Mouse (Mus musculus): ENCODE results near the gene Sun3. TPM values are rescaled to one million over a fixed set of nuclear protein-coding genes. Genes with fewer than 3 reads are reported as not detected.

The Sun3 gene
- polyA plus RNA-seq (2012; fragmentation: generic; extraction: Trizol) = not detected

- no peaks in the 10 kb centered on the region for H3K79me2 ChIP-seq (ENCODE audit: control insufficient read depth, insufficient read depth)
- H3ac ChIP-seq (ENCODE audit: control insufficient read depth, insufficient read length) = no peak within 1 kb of the TSS
- no peaks in the 10 kb centered on the region for H3K36me3 ChIP-seq (ENCODE audit: control insufficient read depth, insufficient read depth)
- peak within 1 kb of the TSS; percentile 82 for H3K4me2 ChIP-seq (ENCODE audit: low read depth)
- TF ChIP-seq SRF (IDR thresholded peaks at IDR 0.05; ENCODE audit: control insufficient read depth, insufficient read length, low read depth) = no peak
- no peak for TF ChIP-seq TCF3 (IDR thresholded peaks at IDR 0.05; ENCODE audit: insufficient read length, low read depth)
- TF ChIP-seq CEBPB (IDR thresholded peaks at IDR 0.05; ENCODE audit: insufficient read depth, poor library complexity, severe bottlenecking) = no peak
- TF ChIP-seq USF1 (IDR thresholded peaks at IDR 0.05; ENCODE audit: low read depth) = no peak
- TF ChIP-seq POLR2A (IDR thresholded peaks at IDR 0.05; ENCODE audit: insufficient read length, low read depth) = no peak
- TF ChIP-seq MYOD1 (IDR thresholded peaks at IDR 0.05; ENCODE audit: control insufficient read depth in 1 of 3, insufficient read length in 2 of 3, low read depth in 2 of 3) = no peak
- TF ChIP-seq TCF12 (IDR thresholded peaks at IDR 0.05; ENCODE audit: insufficient read depth, poor library complexity, severe bottlenecking) = no peak
- no peak for TF ChIP-seq REST (IDR thresholded peaks at IDR 0.05; ENCODE audit: insufficient read depth, insufficient read length)
- H3K27me3 ChIP-seq (ENCODE audit: control insufficient read depth, insufficient read depth, insufficient read length) = peaks cover 24% of the 10 kb centered on the region
- H3K4me3 ChIP-seq = peak within 1 kb of the TSS; percentile 9
These were observed at the start of gene Sun3 for GRCm38 (mm10) chr11:9048703-9049060. Gene Sun3, minus strand, starts transcription at chr11:9048991.

GRCm38 (mm10) chr11:9076444-9076843 is 27.7 kb upstream of the Sun3 start:
- H3K79me2 ChIP-seq (ENCODE audit: control insufficient read depth, insufficient read depth) = no peaks in the 10 kb centered on the region
- no peak overlapping the region for H3K4me3 ChIP-seq
- peaks cover 7% of the 10 kb centered on the region for H3K27me3 ChIP-seq (ENCODE audit: control insufficient read depth, insufficient read depth, insufficient read length)
- H3ac ChIP-seq (ENCODE audit: control insufficient read depth, insufficient read length) = no peak overlapping the region
- H3K36me3 ChIP-seq (ENCODE audit: control insufficient read depth, insufficient read depth) = no peaks in the 10 kb centered on the region
- H3K4me2 ChIP-seq (ENCODE audit: low read depth) = no peak overlapping the region
- no peak for TF ChIP-seq POLR2AphosphoS2 (IDR thresholded peaks at IDR 0.05; ENCODE audit: insufficient read length, low read depth)
- no peak for TF ChIP-seq MYOD1 (IDR thresholded peaks at IDR 0.05; ENCODE audit: control insufficient read depth in 1 of 3, insufficient read length in 2 of 3, low read depth in 2 of 3)
- TF ChIP-seq E2F4 (IDR thresholded peaks at IDR 0.05; ENCODE audit: insufficient read depth) = no peak
- no peak for TF ChIP-seq TCF3 (IDR thresholded peaks at IDR 0.05; ENCODE audit: insufficient read length, low read depth)
- no peak for TF ChIP-seq CEBPB (IDR thresholded peaks at IDR 0.05; ENCODE audit: insufficient read depth, poor library complexity, severe bottlenecking)
- TF ChIP-seq SRF (IDR thresholded peaks at IDR 0.05; ENCODE audit: control insufficient read depth, insufficient read length, low read depth) = no peak

- H3K4me2 ChIP-seq (ENCODE audit: low read depth) = no peak overlapping the region
- H3K4me3 ChIP-seq = no peak overlapping the region
- no peaks in the 10 kb centered on the region for H3K36me3 ChIP-seq (ENCODE audit: control insufficient read depth, insufficient read depth)
- no peaks in the 10 kb centered on the region for H3K79me2 ChIP-seq (ENCODE audit: control insufficient read depth, insufficient read depth)
- no peak for TF ChIP-seq USF1 (IDR thresholded peaks at IDR 0.05; ENCODE audit: low read depth)
- TF ChIP-seq POLR2AphosphoS2 (IDR thresholded peaks at IDR 0.05; ENCODE audit: insufficient read length, low read depth) = no peak
- no peak for TF ChIP-seq E2F4 (IDR thresholded peaks at IDR 0.05; ENCODE audit: insufficient read depth)
- no peak for TF ChIP-seq TCF12 (IDR thresholded peaks at IDR 0.05; ENCODE audit: insufficient read depth, poor library complexity, severe bottlenecking)
- no peak for TF ChIP-seq MYOG (IDR thresholded peaks at IDR 0.05; ENCODE audit: control insufficient read depth in 1 of 3, insufficient read depth in 1 of 3, insufficient read length in 2 of 3, low read depth in 2 of 3)
- no peak for TF ChIP-seq POLR2A (IDR thresholded peaks at IDR 0.05; ENCODE audit: insufficient read length, low read depth)
- H3ac ChIP-seq (ENCODE audit: control insufficient read depth, insufficient read length) = no peak overlapping the region
- peaks cover 38% of the 10 kb centered on the region for H3K27me3 ChIP-seq (ENCODE audit: control insufficient read depth, insufficient read depth, insufficient read length)
These were observed 11.7 kb upstream of the Sun3 start for GRCm38 (mm10) chr11:9060484-9060883.

- Histone ChIP-seq H3K79me2 (ENCODE audit: control insufficient read depth, insufficient read depth) (no peaks in the 10 kb centered on the region), H3K36me3 (ENCODE audit: control insufficient read depth, insufficient read depth) (no peaks in the 10 kb centered on the region), H3K4me2 (ENCODE audit: low read depth) (no peak overlapping the region), H3K4me3 (no peak overlapping the region), H3K27me3 (ENCODE audit: control insufficient read depth, insufficient read depth, insufficient read length) (peaks cover 33% of the 10 kb centered on the region), H3ac (ENCODE audit: control insufficient read depth, insufficient read length) (no peak overlapping the region)
- TF ChIP-seq REST (IDR thresholded peaks at IDR 0.05; ENCODE audit: insufficient read depth, insufficient read length) (no peak), POLR2AphosphoS2 (IDR thresholded peaks at IDR 0.05; ENCODE audit: insufficient read length, low read depth) (no peak), SRF (IDR thresholded peaks at IDR 0.05; ENCODE audit: control insufficient read depth, insufficient read length, low read depth) (no peak), USF1 (IDR thresholded peaks at IDR 0.05; ENCODE audit: low read depth) (no peak), MYOG (IDR thresholded peaks at IDR 0.05; ENCODE audit: control insufficient read depth in 1 of 3, insufficient read depth in 1 of 3, insufficient read length in 2 of 3, low read depth in 2 of 3) (no peak)
These were observed 11.2 kb upstream of the Sun3 start for GRCm38 (mm10) chr11:9060029-9060428.

- Histone ChIP-seq H3K79me2 (ENCODE audit: control insufficient read depth, insufficient read depth) (no peaks in the 10 kb centered on the region), H3K4me2 (ENCODE audit: low read depth) (no peak overlapping the region), H3ac (ENCODE audit: control insufficient read depth, insufficient read length) (no peak overlapping the region), H3K27me3 (ENCODE audit: control insufficient read depth, insufficient read depth, insufficient read length) (peaks cover 35% of the 10 kb centered on the region), H3K36me3 (ENCODE audit: control insufficient read depth, insufficient read depth) (no peaks in the 10 kb centered on the region), H3K4me3 (no peak overlapping the region)
- TF ChIP-seq SRF (IDR thresholded peaks at IDR 0.05; ENCODE audit: control insufficient read depth, insufficient read length, low read depth) (no peak), MAX (IDR thresholded peaks at IDR 0.05; ENCODE audit: low read depth) (no peak), TCF12 (IDR thresholded peaks at IDR 0.05; ENCODE audit: insufficient read depth, poor library complexity, severe bottlenecking) (no peak), USF1 (IDR thresholded peaks at IDR 0.05; ENCODE audit: low read depth) (no peak), REST (IDR thresholded peaks at IDR 0.05; ENCODE audit: insufficient read depth, insufficient read length) (no peak), E2F4 (IDR thresholded peaks at IDR 0.05; ENCODE audit: insufficient read depth) (no peak), POLR2AphosphoS2 (IDR thresholded peaks at IDR 0.05; ENCODE audit: insufficient read length, low read depth) (no peak), CEBPB (IDR thresholded peaks at IDR 0.05; ENCODE audit: insufficient read depth, poor library complexity, severe bottlenecking) (no peak), MYOD1 (IDR thresholded peaks at IDR 0.05; ENCODE audit: control insufficient read depth in 1 of 3, insufficient read length in 2 of 3, low read depth in 2 of 3) (no peak)
These were observed 8.9 kb upstream of the Sun3 start for GRCm38 (mm10) chr11:9057711-9058110.

Data from myocyte (in vitro differentiated cells).